Mouse (Mus musculus): ENCODE data around the gene Vamp5.

GRCm38 (mm10) chr6:72374206-72374605 is 6.1 kb downstream of the Vamp5 start:
- TF ChIP-seq CTCF (IDR thresholded peaks at IDR 0.05) (no peak), EP300 (IDR thresholded peaks at IDR 0.05) (no peak)
